Mouse (Mus musculus) kidney, embryonic 15.5 days (tissue): ENCODE measurements around the gene Islr. TPM values are rescaled to one million over a fixed set of nuclear protein-coding genes. Genes with fewer than 3 reads are reported as not detected.

Experiments used
- ATAC-seq: fragments of 200-750 bp; cut with Nextera tagmentation; replicated peaks from 2 replicates; pipeline ENCODE4 v1.8.0; 2017; ENCODE audit warnings: moderate TSS enrichment; ENCODE audit not compliant: low FRiP score
- H3K27ac ChIP-seq: fragments of 300-500 bp; sonication (generic); 2 replicates; pipeline ENCODE4 v1.5.1; 2015; ENCODE audit warnings: mild to moderate bottlenecking, inconsistent platforms
- H3K27me3 ChIP-seq: fragments of 300-500 bp; sonication (generic); 2 replicates; pipeline ENCODE4 v1.6.1; 2015; ENCODE audit warnings: inconsistent platforms
- H3K36me3 ChIP-seq: fragments of 300-500 bp; sonication (generic); 2 replicates; pipeline ENCODE4 v1.6.1; 2015; ENCODE audit warnings: inconsistent platforms
- H3K4me1 ChIP-seq: fragments of 300-500 bp; sonication (generic); 2 replicates; pipeline ENCODE4 v1.6.1; 2015; ENCODE audit warnings: inconsistent platforms
- H3K4me2 ChIP-seq: fragments of 300-500 bp; sonication (generic); 2 replicates; pipeline ENCODE4 v1.6.1; 2015; ENCODE audit warnings: moderate library complexity, mild to moderate bottlenecking, inconsistent platforms
- H3K4me3 ChIP-seq: fragments of 300-500 bp; sonication (generic); replicated peaks from 2 replicates; pipeline ENCODE4 v1.5.1; 2015; ENCODE audit warnings: mild to moderate bottlenecking, inconsistent platforms
- H3K9ac ChIP-seq: fragments of 300-500 bp; sonication (generic); 2 replicates; pipeline ENCODE4 v1.6.1; 2015; ENCODE audit warnings: mild to moderate bottlenecking, inconsistent platforms
- H3K9me3 ChIP-seq: fragments of 300-500 bp; sonication (generic); replicated peaks from 2 replicates; pipeline ENCODE4 v1.6.1; 2016; ENCODE audit warnings: inconsistent platforms
- WGBS: fragments of 180-500 bp; shearing (Covaris S2); methylation state at CpG from one replicate; pipeline ENCODE4 v1.1.7; 2015; ENCODE audit warnings: mixed read lengths; 5-methylcytosine and 5-hydroxymethylcytosine counted together
- polyA plus RNA-seq: library from polyadenylated mRNA; unstranded; fragments of >200 nt; fragmentation: Nextera tagmentation; extraction: Ambion mirVana; gene quantifications from 2 replicates; pipeline ENCODE4 v1.2.1, GENCODE M21; 2015

Gene Islr
- polyA plus RNA-seq, 1 experiment from 2014 or later, result 94.7 TPM

- H3K27me3 ChIP-seq, result no peaks in the 10 kb centered on the region
- H3K36me3 ChIP-seq, result no peaks in the 10 kb centered on the region
- WGBS, result 77% methylated on average over 4 of the region's 4 CpGs
- no peaks in the 10 kb centered on the region for H3K9me3 ChIP-seq
- H3K4me1 ChIP-seq, result peaks cover 6% of the 10 kb centered on the region; the same call in 1 of the 2 replicates
- ATAC-seq, result no peak
- no peak overlapping the region for H3K4me3 ChIP-seq
- H3K4me2 ChIP-seq, result no peak overlapping the region
- no peak overlapping the region for H3K9ac ChIP-seq
- H3K27ac ChIP-seq, result no peak overlapping the region
These were observed 26.9 kb downstream of the Islr start for GRCm38 (mm10) chr9:58177165-58177564.

GRCm38 (mm10) chr9:58175745-58176487 is 28.2 kb downstream of the Islr start:
- WGBS, result 40% methylated on average over 5 of the region's 5 CpGs
- Histone ChIP-seq H3K27me3 (no peaks in the 10 kb centered on the region), H3K9me3 (no peaks in the 10 kb centered on the region), H3K27ac (peak overlapping the region; percentile 54), H3K4me3 (no peak overlapping the region), H3K36me3 (no peaks in the 10 kb centered on the region), H3K4me1 (peaks cover 6% of the 10 kb centered on the region; the same call in 1 of the 2 replicates), H3K4me2 (no peak overlapping the region), H3K9ac (no peak overlapping the region)
- ATAC-seq, result peak; percentile 40; the same call in 1 of the 2 replicates

- ATAC-seq, result peak; percentile 52; the same call in 1 of the 2 replicates
- peaks cover 6% of the 10 kb centered on the region; the same call in 1 of the 2 replicates for H3K4me1 ChIP-seq
- no peak overlapping the region for H3K4me3 ChIP-seq
- no peaks in the 10 kb centered on the region for H3K9me3 ChIP-seq
- peak overlapping the region; percentile 28; the same call in 1 of the 2 replicates for H3K27ac ChIP-seq
- H3K27me3 ChIP-seq, result no peaks in the 10 kb centered on the region
- no peaks in the 10 kb centered on the region for H3K36me3 ChIP-seq
- WGBS, result 22% methylated on average over 5 of the region's 5 CpGs
- H3K4me2 ChIP-seq, result no peak overlapping the region
- H3K9ac ChIP-seq, result no peak overlapping the region
These were observed 29.3 kb downstream of the Islr start for GRCm38 (mm10) chr9:58174818-58175251.

- H3K4me2 ChIP-seq, result no peak overlapping the region
- H3K27ac ChIP-seq, result no peak overlapping the region
- H3K4me3 ChIP-seq, result no peak overlapping the region
- no peak overlapping the region for H3K9ac ChIP-seq
- H3K36me3 ChIP-seq, result no peaks in the 10 kb centered on the region
- H3K4me1 ChIP-seq, result peaks cover 10% of the 10 kb centered on the region; the same call in 1 of the 2 replicates
- no peak for ATAC-seq
- H3K9me3 ChIP-seq, result no peaks in the 10 kb centered on the region
- WGBS, result 49% methylated on average over 2 of the region's 2 CpGs
- H3K27me3 ChIP-seq, result no peaks in the 10 kb centered on the region
These were observed 31.2 kb downstream of the Islr start for GRCm38 (mm10) chr9:58172863-58173262.

GRCm38 (mm10) chr9:58169426-58169825 is 34.7 kb downstream of the Islr start:
- no peak overlapping the region for H3K4me2 ChIP-seq
- H3K27ac ChIP-seq, result no peak overlapping the region
- no peaks in the 10 kb centered on the region for H3K9me3 ChIP-seq
- H3K27me3 ChIP-seq, result no peaks in the 10 kb centered on the region
- 0 out of 2 replicates have a peak, but pooled peaks cover 4% of the 10 kb centered on the region for H3K4me1 ChIP-seq
- no peak overlapping the region for H3K4me3 ChIP-seq
- no peak overlapping the region for H3K9ac ChIP-seq
- no peaks in the 10 kb centered on the region for H3K36me3 ChIP-seq
- WGBS, result 84% methylated on average over 6 of the region's 6 CpGs
- no peak for ATAC-seq

GRCm38 (mm10) chr9:58168880-58169279 is 35.2 kb downstream of the Islr start:
- no peak for ATAC-seq
- Histone ChIP-seq H3K4me2 (no peak overlapping the region), H3K4me1 (0 out of 2 replicates have a peak, but pooled peaks cover 4% of the 10 kb centered on the region), H3K27ac (no peak overlapping the region), H3K4me3 (no peak overlapping the region), H3K36me3 (no peaks in the 10 kb centered on the region), H3K27me3 (no peaks in the 10 kb centered on the region), H3K9ac (no peak overlapping the region), H3K9me3 (no peaks in the 10 kb centered on the region)
- 65% methylated on average over 3 of the region's 3 CpGs for WGBS

GRCm38 (mm10) chr9:58165779-58166178 is 38.3 kb downstream of the Islr start:
- Histone ChIP-seq H3K27me3 (no peaks in the 10 kb centered on the region), H3K27ac (no peak overlapping the region), H3K4me1 (peaks cover 9% of the 10 kb centered on the region; the same call in 1 of the 2 replicates), H3K9ac (no peak overlapping the region), H3K36me3 (no peaks in the 10 kb centered on the region), H3K4me2 (no peak overlapping the region), H3K9me3 (no peaks in the 10 kb centered on the region), H3K4me3 (no peak overlapping the region)
- ATAC-seq, result no peak
- 89% methylated on average over 1 of the region's 1 CpGs for WGBS

- Histone ChIP-seq H3K27ac (no peak overlapping the region), H3K4me2 (no peak overlapping the region), H3K4me1 (peaks cover 31% of the 10 kb centered on the region), H3K9me3 (no peaks in the 10 kb centered on the region), H3K36me3 (no peaks in the 10 kb centered on the region), H3K9ac (no peak overlapping the region), H3K4me3 (no peak overlapping the region), H3K27me3 (no peaks in the 10 kb centered on the region)
- ATAC-seq, result no peak
- WGBS, result 64% methylated on average over 5 of the region's 5 CpGs
These were observed 41.0 kb downstream of the Islr start for GRCm38 (mm10) chr9:58163146-58163545.

GRCm38 (mm10) chr9:58162173-58162572 is 41.9 kb downstream of the Islr start:
- H3K36me3 ChIP-seq, result no peaks in the 10 kb centered on the region
- H3K9me3 ChIP-seq, result no peaks in the 10 kb centered on the region
- WGBS, result 77% methylated on average over 3 of the region's 3 CpGs
- H3K4me2 ChIP-seq, result no peak overlapping the region
- no peak overlapping the region for H3K9ac ChIP-seq
- no peak overlapping the region for H3K4me3 ChIP-seq
- no peaks in the 10 kb centered on the region for H3K27me3 ChIP-seq
- H3K27ac ChIP-seq, result no peak overlapping the region
- peaks cover 41% of the 10 kb centered on the region for H3K4me1 ChIP-seq
- no peak for ATAC-seq

GRCm38 (mm10) chr9:58160315-58160714 is 43.8 kb downstream of the Islr start:
- H3K4me3 ChIP-seq, result no peak overlapping the region
- H3K27me3 ChIP-seq, result no peaks in the 10 kb centered on the region
- H3K9ac ChIP-seq, result no peak overlapping the region
- peak overlapping the region; percentile 95 for H3K27ac ChIP-seq
- peaks cover 57% of the 10 kb centered on the region for H3K4me1 ChIP-seq
- no peak overlapping the region for H3K4me2 ChIP-seq
- ATAC-seq, result no peak
- H3K36me3 ChIP-seq, result no peaks in the 10 kb centered on the region
- 81% methylated on average over 5 of the region's 5 CpGs for WGBS
- no peaks in the 10 kb centered on the region for H3K9me3 ChIP-seq

GRCm38 (mm10) chr9:58159855-58160254 is 44.3 kb downstream of the Islr start:
- Histone ChIP-seq H3K4me1 (peaks cover 62% of the 10 kb centered on the region), H3K27me3 (no peaks in the 10 kb centered on the region), H3K27ac (peak overlapping the region; percentile 95), H3K9me3 (no peaks in the 10 kb centered on the region), H3K36me3 (no peaks in the 10 kb centered on the region), H3K4me3 (no peak overlapping the region), H3K9ac (no peak overlapping the region), H3K4me2 (no peak overlapping the region)
- 44% methylated on average over 4 of the region's 4 CpGs for WGBS
- ATAC-seq, result no peak

GRCm38 (mm10) chr9:58158541-58159311 is 45.4 kb downstream of the Islr start:
- no peaks in the 10 kb centered on the region for H3K27me3 ChIP-seq
- peaks cover 71% of the 10 kb centered on the region for H3K4me1 ChIP-seq
- H3K9me3 ChIP-seq, result no peaks in the 10 kb centered on the region
- peak; percentile 84 for ATAC-seq
- H3K4me3 ChIP-seq, result peak overlapping the region; percentile 39
- H3K27ac ChIP-seq, result peak overlapping the region; percentile 95
- H3K36me3 ChIP-seq, result 0 out of 2 replicates have a peak, but pooled peaks cover 3% of the 10 kb centered on the region
- peak overlapping the region; percentile 58 for H3K4me2 ChIP-seq
- 0 out of 2 replicates have a peak overlapping the region, but pooled peaks have one; percentile 23 for H3K9ac ChIP-seq
- 18% methylated on average over 7 of the region's 7 CpGs for WGBS
